Mouse (Mus musculus): ENCODE results near the gene Dpt. TPM values are rescaled to one million over a fixed set of nuclear protein-coding genes. Genes with fewer than 3 reads are reported as not detected.

The Dpt gene
- polyA plus RNA-seq (2016; fragmentation: Nextera tagmentation; extraction: Ambion mirVana), result 0.42 and 1.0 TPM in 2 replicates

- Histone ChIP-seq H3K36me3 (no peaks in the 10 kb centered on the region), H3K9ac (no peak within 1 kb of the TSS), H3K4me2 (replicated peaks) (no peak within 1 kb of the TSS; the same call in 1 of the 2 replicates), H3K27me3 (no peaks in the 10 kb centered on the region), H3K27ac (no peak within 1 kb of the TSS), H3K4me3 (no peak within 1 kb of the TSS), H3K9me3 (no peaks in the 10 kb centered on the region), H3K4me1 (0 out of 2 replicates have a peak, but pooled peaks cover 5% of the 10 kb centered on the region)
- WGBS, result 64% methylated on average over 8 of the region's 8 CpGs
- no peak for ATAC-seq (ENCODE audit: insufficient number of reproducible peaks, insufficient read depth, low FRiP score, low TSS enrichment)
Observed at GRCm38 (mm10) chr1:164796471-164796870, at the start of gene Dpt. Gene Dpt (plus strand): TSS chr1:164796644.

- Histone ChIP-seq H3K27ac (no peak overlapping the region), H3K4me2 (replicated peaks) (no peak overlapping the region), H3K9me3 (no peaks in the 10 kb centered on the region), H3K4me1 (no peaks in the 10 kb centered on the region), H3K4me3 (no peak overlapping the region), H3K36me3 (no peaks in the 10 kb centered on the region), H3K9ac (no peak overlapping the region), H3K27me3 (no peaks in the 10 kb centered on the region)
- 84% methylated on average over 4 of the region's 4 CpGs for WGBS
- no peak for ATAC-seq (ENCODE audit: insufficient number of reproducible peaks, insufficient read depth, low FRiP score, low TSS enrichment)
Observed at GRCm38 (mm10) chr1:164753736-164754135, 42.7 kb upstream of the Dpt start.

GRCm38 (mm10) chr1:164755671-164756070 lies 40.8 kb upstream of the Dpt start:
- no peaks in the 10 kb centered on the region for H3K27me3 ChIP-seq

GRCm38 (mm10) chr1:164756951-164757350 lies 39.5 kb upstream of the Dpt start:
- H3K4me2 ChIP-seq (replicated peaks), result no peak overlapping the region
- H3K27me3 ChIP-seq, result no peaks in the 10 kb centered on the region
- ATAC-seq (ENCODE audit: insufficient number of reproducible peaks, insufficient read depth, low FRiP score, low TSS enrichment), result no peak
- no peaks in the 10 kb centered on the region for H3K9me3 ChIP-seq
- 79% methylated on average over 2 of the region's 2 CpGs for WGBS
- no peak overlapping the region for H3K4me3 ChIP-seq
- H3K36me3 ChIP-seq, result no peaks in the 10 kb centered on the region
- H3K9ac ChIP-seq, result no peak overlapping the region
- no peak overlapping the region for H3K27ac ChIP-seq
- no peaks in the 10 kb centered on the region for H3K4me1 ChIP-seq

More at GRCm38 (mm10) chr1:164755671-164756070, 40.8 kb upstream of the Dpt start:
- ATAC-seq (ENCODE audit: insufficient number of reproducible peaks, insufficient read depth, low FRiP score, low TSS enrichment), result no peak
- 69% methylated on average over 3 of the region's 3 CpGs for WGBS
- Histone ChIP-seq H3K36me3 (no peaks in the 10 kb centered on the region), H3K9ac (no peak overlapping the region), H3K9me3 (no peaks in the 10 kb centered on the region), H3K4me1 (no peaks in the 10 kb centered on the region), H3K4me2 (replicated peaks) (no peak overlapping the region), H3K27ac (no peak overlapping the region), H3K4me3 (no peak overlapping the region)

- H3K4me3 ChIP-seq, result no peak overlapping the region
- H3K4me2 ChIP-seq (replicated peaks), result no peak overlapping the region
- no peaks in the 10 kb centered on the region for H3K36me3 ChIP-seq
- H3K27ac ChIP-seq, result no peak overlapping the region
- H3K27me3 ChIP-seq, result no peaks in the 10 kb centered on the region
- 81% methylated on average over 2 of the region's 2 CpGs for WGBS
- no peak overlapping the region for H3K9ac ChIP-seq
- ATAC-seq (ENCODE audit: insufficient number of reproducible peaks, insufficient read depth, low FRiP score, low TSS enrichment), result no peak
- no peaks in the 10 kb centered on the region for H3K9me3 ChIP-seq
- no peaks in the 10 kb centered on the region for H3K4me1 ChIP-seq
Observed at GRCm38 (mm10) chr1:164758401-164758800, 38.0 kb upstream of the Dpt start.

GRCm38 (mm10) chr1:164762276-164762675 lies 34.2 kb upstream of the Dpt start:
- Histone ChIP-seq H3K4me3 (no peak overlapping the region), H3K27me3 (no peaks in the 10 kb centered on the region), H3K9ac (no peak overlapping the region), H3K4me1 (no peaks in the 10 kb centered on the region), H3K36me3 (no peaks in the 10 kb centered on the region), H3K4me2 (replicated peaks) (no peak overlapping the region), H3K27ac (no peak overlapping the region), H3K9me3 (no peaks in the 10 kb centered on the region)
- 56% methylated on average over 2 of the region's 2 CpGs for whole genome bisulfite sequencing
- no peak for ATAC-seq (ENCODE audit: insufficient number of reproducible peaks, insufficient read depth, low FRiP score, low TSS enrichment)

- no peak overlapping the region for H3K9ac ChIP-seq
- H3K27me3 ChIP-seq, result no peaks in the 10 kb centered on the region
- H3K4me2 ChIP-seq (replicated peaks), result no peak overlapping the region
- WGBS, result 82% methylated on average over 3 of the region's 3 CpGs
- H3K4me3 ChIP-seq, result no peak overlapping the region
- no peaks in the 10 kb centered on the region for H3K36me3 ChIP-seq
- H3K9me3 ChIP-seq, result no peaks in the 10 kb centered on the region
- no peaks in the 10 kb centered on the region for H3K4me1 ChIP-seq
- ATAC-seq (ENCODE audit: insufficient number of reproducible peaks, insufficient read depth, low FRiP score, low TSS enrichment), result no peak
- H3K27ac ChIP-seq, result no peak overlapping the region
Observed at GRCm38 (mm10) chr1:164766646-164767045, 29.8 kb upstream of the Dpt start.

- H3K4me3 ChIP-seq, result no peak overlapping the region
- H3K27me3 ChIP-seq, result no peaks in the 10 kb centered on the region
- 91% methylated on average over 7 of the region's 7 CpGs for WGBS
- no peak overlapping the region for H3K4me2 ChIP-seq (replicated peaks)
- no peak overlapping the region for H3K9ac ChIP-seq
- H3K4me1 ChIP-seq, result no peaks in the 10 kb centered on the region
- H3K9me3 ChIP-seq, result 0 out of 2 replicates have a peak, but pooled peaks cover 3% of the 10 kb centered on the region
- ATAC-seq (ENCODE audit: insufficient number of reproducible peaks, insufficient read depth, low FRiP score, low TSS enrichment), result no peak
- H3K27ac ChIP-seq, result no peak overlapping the region
- H3K36me3 ChIP-seq, result no peaks in the 10 kb centered on the region
Observed at GRCm38 (mm10) chr1:164770611-164771010, 25.8 kb upstream of the Dpt start.

- Histone ChIP-seq H3K27me3 (no peaks in the 10 kb centered on the region), H3K27ac (no peak overlapping the region), H3K36me3 (no peaks in the 10 kb centered on the region), H3K4me1 (0 out of 2 replicates have a peak, but pooled peaks cover 4% of the 10 kb centered on the region), H3K4me2 (replicated peaks) (no peak overlapping the region), H3K9me3 (no peaks in the 10 kb centered on the region), H3K4me3 (no peak overlapping the region), H3K9ac (no peak overlapping the region)
- no peak for ATAC-seq (ENCODE audit: insufficient number of reproducible peaks, insufficient read depth, low FRiP score, low TSS enrichment)
- 43% methylated on average over 7 of the region's 7 CpGs for WGBS
Observed at GRCm38 (mm10) chr1:164780851-164781510, 15.5 kb upstream of the Dpt start.

GRCm38 (mm10) chr1:164786165-164786564 lies 10.3 kb upstream of the Dpt start:
- no peaks in the 10 kb centered on the region for H3K36me3 ChIP-seq
- H3K4me1 ChIP-seq, result no peaks in the 10 kb centered on the region
- no peak overlapping the region for H3K27ac ChIP-seq
- H3K9me3 ChIP-seq, result no peaks in the 10 kb centered on the region
- H3K4me3 ChIP-seq, result no peak overlapping the region
- H3K4me2 ChIP-seq (replicated peaks), result no peak overlapping the region
- H3K9ac ChIP-seq, result no peak overlapping the region
- ATAC-seq (ENCODE audit: insufficient number of reproducible peaks, insufficient read depth, low FRiP score, low TSS enrichment), result no peak
- H3K27me3 ChIP-seq, result no peaks in the 10 kb centered on the region
- 88% methylated on average over 5 of the region's 5 CpGs for WGBS

- Histone ChIP-seq H3K4me3 (no peak overlapping the region), H3K4me1 (no peaks in the 10 kb centered on the region), H3K9ac (no peak overlapping the region), H3K9me3 (no peaks in the 10 kb centered on the region), H3K4me2 (replicated peaks) (no peak overlapping the region), H3K27ac (no peak overlapping the region), H3K36me3 (no peaks in the 10 kb centered on the region), H3K27me3 (no peaks in the 10 kb centered on the region)
- ATAC-seq (ENCODE audit: insufficient number of reproducible peaks, insufficient read depth, low FRiP score, low TSS enrichment), result no peak
- WGBS, result 81% methylated on average over 7 of the region's 7 CpGs
Observed at GRCm38 (mm10) chr1:164787771-164788170, 8.7 kb upstream of the Dpt start.

GRCm38 (mm10) chr1:164788292-164788691 lies 8.2 kb upstream of the Dpt start:
- ATAC-seq (ENCODE audit: insufficient number of reproducible peaks, insufficient read depth, low FRiP score, low TSS enrichment), result no peak
- Histone ChIP-seq H3K9me3 (no peaks in the 10 kb centered on the region), H3K36me3 (no peaks in the 10 kb centered on the region), H3K4me1 (no peaks in the 10 kb centered on the region), H3K27me3 (no peaks in the 10 kb centered on the region), H3K27ac (no peak overlapping the region), H3K4me3 (no peak overlapping the region), H3K9ac (no peak overlapping the region), H3K4me2 (replicated peaks) (no peak overlapping the region)
- 87% methylated on average over 7 of the region's 7 CpGs for WGBS
